Mouse (Mus musculus): ENCODE data around the gene Traf7.

DNA sequence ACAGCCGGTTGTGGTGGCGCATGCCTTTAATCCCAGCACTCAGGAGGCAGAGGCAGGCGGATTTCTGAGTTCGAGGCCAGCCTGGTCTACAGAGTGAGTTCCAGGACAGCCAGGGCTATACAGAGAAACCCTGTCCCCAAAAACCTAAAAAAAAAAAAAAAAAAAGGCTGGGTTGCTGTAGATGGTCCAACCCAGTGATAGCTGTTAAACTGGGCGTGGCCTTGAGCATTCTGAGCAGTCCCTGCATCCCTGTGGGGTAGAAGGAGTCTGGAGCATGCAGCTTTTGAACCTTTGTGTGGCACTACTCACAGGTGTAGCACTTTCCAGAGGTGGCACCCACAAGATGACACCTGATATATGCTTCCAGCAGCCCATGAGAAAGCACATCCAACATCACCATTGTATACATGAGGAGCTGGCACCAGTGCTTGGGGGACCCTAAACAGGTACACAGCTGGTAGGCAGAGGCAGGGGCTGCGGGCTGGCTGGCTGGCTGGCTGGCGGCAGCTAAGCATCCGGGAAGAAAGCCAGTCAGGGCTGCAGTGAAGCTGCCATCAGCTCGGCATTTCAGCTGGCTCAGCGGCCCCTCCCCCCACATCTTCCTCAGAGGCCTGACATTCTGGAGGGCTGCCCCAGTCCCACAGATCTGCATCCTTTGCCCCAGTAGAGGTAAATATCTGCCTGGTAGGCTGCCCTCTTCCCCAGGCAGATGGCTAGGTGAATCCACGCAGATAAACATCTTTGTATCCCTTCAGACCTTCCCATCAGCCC, 42.5 kb downstream of the Traf7 start:
- no peak for TF ChIP-seq CTCF (IDR thresholded peaks at IDR 0.05; ENCODE audit: low read depth)
- TF ChIP-seq EP300 (optimal IDR thresholded peaks at IDR 0.05) = no peak

Data from stomach, postnatal 0 days (tissue).